Mouse (Mus musculus): Measurements from ENCODE around the gene Arfgap1. TPM values are rescaled to one million over a fixed set of nuclear protein-coding genes. Genes with fewer than 3 reads are reported as not detected.

Arfgap1 gene
- polyA plus RNA-seq, 1 experiment, result 96.5 TPM

DNA sequence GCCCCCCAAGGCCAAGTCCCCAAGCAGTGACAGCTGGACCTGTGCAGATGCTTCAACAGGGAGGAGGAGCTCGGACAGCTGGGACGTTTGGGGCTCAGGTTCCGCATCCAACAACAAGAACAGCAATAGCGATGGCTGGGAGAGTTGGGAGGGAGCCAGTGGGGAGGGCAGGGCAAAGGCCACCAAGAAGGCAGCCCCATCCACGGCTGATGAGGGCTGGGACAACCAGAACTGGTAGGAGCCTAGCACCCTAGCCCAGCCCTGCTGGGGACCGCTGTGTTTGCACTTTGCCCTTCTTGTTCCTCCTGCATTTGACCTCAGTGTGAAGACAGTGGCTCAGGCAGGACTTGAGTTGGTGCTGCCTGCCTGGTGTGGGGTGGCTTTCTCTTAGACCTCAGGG is 14.1 kb downstream of the Arfgap1 start:
- no peaks in the 10 kb centered on the region for H3K4me1 ChIP-seq (ENCODE audit: control insufficient read depth, insufficient read depth, low read length)
- TF ChIP-seq POLR2A (IDR thresholded peaks at IDR 0.05; ENCODE audit: low read depth, low read length) (no peak), CTCF (IDR thresholded peaks at IDR 0.05; ENCODE audit: borderline replicate concordance, insufficient read depth, low read length) (no peak)
- H3K27ac ChIP-seq (ENCODE audit: insufficient read depth, low read length), result no peak overlapping the region
- no peak overlapping the region for H3K4me3 ChIP-seq (ENCODE audit: insufficient read depth, low read length)

DNA sequence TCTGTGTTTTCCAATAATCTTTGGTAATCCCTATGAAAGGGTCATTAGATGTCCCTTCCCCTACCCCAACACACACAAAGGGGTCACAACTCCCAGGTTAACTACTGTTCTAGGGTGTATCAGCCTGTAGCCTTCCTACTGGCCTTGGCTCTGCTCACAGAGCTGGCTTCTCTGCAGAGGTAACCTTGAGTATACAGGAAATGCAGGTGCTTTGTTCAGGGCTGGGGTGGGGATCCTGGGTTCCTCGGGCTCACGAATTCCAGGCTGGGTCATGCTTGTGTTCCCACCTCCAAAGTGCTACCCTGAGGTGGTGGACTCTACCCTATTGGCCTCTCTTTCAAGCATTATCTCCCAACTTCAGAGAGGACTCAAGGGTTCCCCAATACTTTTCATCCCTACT is 18.6 kb downstream of the Arfgap1 start:
- no peaks in the 10 kb centered on the region for H3K4me1 ChIP-seq (ENCODE audit: control insufficient read depth, insufficient read depth, low read length)
- no peak overlapping the region for H3K27ac ChIP-seq (ENCODE audit: insufficient read depth, low read length)
- TF ChIP-seq POLR2A (IDR thresholded peaks at IDR 0.05; ENCODE audit: low read depth, low read length) (no peak), CTCF (IDR thresholded peaks at IDR 0.05; ENCODE audit: borderline replicate concordance, insufficient read depth, low read length) (no peak)
- H3K4me3 ChIP-seq (ENCODE audit: insufficient read depth, low read length), result no peak overlapping the region

GRCm38 (mm10) chr2:180986449-180986848 is 19.4 kb downstream of the Arfgap1 start, which contains the start of gene Col20a1:
TSS of gene Col20a1 (plus strand) at chr2:180986535.
- H3K4me1 ChIP-seq (ENCODE audit: control insufficient read depth, insufficient read depth, low read length), result no peaks in the 10 kb centered on the region
- no peak within 1 kb of the TSS for H3K27ac ChIP-seq (ENCODE audit: insufficient read depth, low read length)
- TF ChIP-seq CTCF (IDR thresholded peaks at IDR 0.05; ENCODE audit: borderline replicate concordance, insufficient read depth, low read length) (no peak), POLR2A (IDR thresholded peaks at IDR 0.05; ENCODE audit: low read depth, low read length) (peak; percentile 54)
- no peak within 1 kb of the TSS for H3K4me3 ChIP-seq (ENCODE audit: insufficient read depth, low read length)

GRCm38 (mm10) chr2:180987001-180987400 is 20.0 kb downstream of the Arfgap1 start:
- Histone ChIP-seq H3K4me1 (ENCODE audit: control insufficient read depth, insufficient read depth, low read length) (no peaks in the 10 kb centered on the region), H3K27ac (ENCODE audit: insufficient read depth, low read length) (no peak overlapping the region), H3K4me3 (ENCODE audit: insufficient read depth, low read length) (no peak overlapping the region)
- no peak for TF ChIP-seq POLR2A (IDR thresholded peaks at IDR 0.05; ENCODE audit: low read depth, low read length)
- no peak for TF ChIP-seq CTCF (IDR thresholded peaks at IDR 0.05; ENCODE audit: borderline replicate concordance, insufficient read depth, low read length)

GRCm38 (mm10) chr2:180987432-180988030 is 20.5 kb downstream of the Arfgap1 start:
- peak; percentile 23; the same call in 1 of the 2 replicates for TF ChIP-seq POLR2A (IDR thresholded peaks at IDR 0.05; ENCODE audit: low read depth, low read length)
- no peak for TF ChIP-seq CTCF (IDR thresholded peaks at IDR 0.05; ENCODE audit: borderline replicate concordance, insufficient read depth, low read length)
- H3K4me1 ChIP-seq (ENCODE audit: control insufficient read depth, insufficient read depth, low read length), result no peaks in the 10 kb centered on the region
- H3K4me3 ChIP-seq (ENCODE audit: insufficient read depth, low read length), result no peak overlapping the region
- H3K27ac ChIP-seq (ENCODE audit: insufficient read depth, low read length), result no peak overlapping the region

- H3K4me1 ChIP-seq (ENCODE audit: control insufficient read depth, insufficient read depth, low read length), result no peaks in the 10 kb centered on the region
- H3K27ac ChIP-seq (ENCODE audit: insufficient read depth, low read length), result no peak overlapping the region
- no peak; the same call in none of the 2 replicates for TF ChIP-seq POLR2A (IDR thresholded peaks at IDR 0.05; ENCODE audit: low read depth, low read length)
- TF ChIP-seq CTCF (IDR thresholded peaks at IDR 0.05; ENCODE audit: borderline replicate concordance, insufficient read depth, low read length), result no peak
- H3K4me3 ChIP-seq (ENCODE audit: insufficient read depth, low read length), result no peak overlapping the region
Observed at GRCm38 (mm10) chr2:180988347-180988913, 21.4 kb downstream of the Arfgap1 start.

DNA sequence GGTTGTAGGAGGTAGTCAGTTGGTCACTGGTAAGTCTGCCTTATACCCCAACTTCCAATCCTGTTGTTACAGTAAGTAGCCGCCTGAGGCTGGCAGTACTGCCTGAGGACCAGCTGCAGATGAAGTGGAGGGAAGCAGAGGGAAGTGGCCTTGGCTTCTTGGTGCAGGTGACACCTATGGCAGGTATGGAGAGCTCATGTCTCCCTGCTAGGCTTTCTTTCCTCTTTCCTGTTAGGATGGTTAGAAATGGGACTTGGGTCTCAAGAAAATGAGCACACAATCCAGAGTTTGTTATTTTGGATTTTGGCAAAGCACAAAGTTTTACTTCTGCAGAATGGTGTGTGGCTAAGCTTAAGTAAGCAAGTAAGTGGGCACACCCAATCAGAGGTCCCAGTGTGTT is 21.9 kb downstream of the Arfgap1 start:
- H3K27ac ChIP-seq (ENCODE audit: insufficient read depth, low read length), result no peak overlapping the region
- no peaks in the 10 kb centered on the region for H3K4me1 ChIP-seq (ENCODE audit: control insufficient read depth, insufficient read depth, low read length)
- peak; percentile 11; the same call in 1 of the 2 replicates for TF ChIP-seq POLR2A (IDR thresholded peaks at IDR 0.05; ENCODE audit: low read depth, low read length)
- TF ChIP-seq CTCF (IDR thresholded peaks at IDR 0.05; ENCODE audit: borderline replicate concordance, insufficient read depth, low read length), result no peak
- H3K4me3 ChIP-seq (ENCODE audit: insufficient read depth, low read length), result no peak overlapping the region

GRCm38 (mm10) chr2:180990347-180990746 is 23.3 kb downstream of the Arfgap1 start:
- H3K27ac ChIP-seq (ENCODE audit: insufficient read depth, low read length), result no peak overlapping the region

GRCm38 (mm10) chr2:180994360-180994759 is 27.3 kb downstream of the Arfgap1 start:
- TF ChIP-seq CTCF (IDR thresholded peaks at IDR 0.05; ENCODE audit: borderline replicate concordance, insufficient read depth, low read length), result no peak
- no peak for TF ChIP-seq POLR2A (IDR thresholded peaks at IDR 0.05; ENCODE audit: low read depth, low read length)
- Histone ChIP-seq H3K27ac (ENCODE audit: insufficient read depth, low read length) (no peak overlapping the region), H3K4me3 (ENCODE audit: insufficient read depth, low read length) (no peak overlapping the region), H3K4me1 (ENCODE audit: control insufficient read depth, insufficient read depth, low read length) (no peaks in the 10 kb centered on the region)

More at GRCm38 (mm10) chr2:180990347-180990746, 23.3 kb downstream of the Arfgap1 start:
- no peak for TF ChIP-seq POLR2A (IDR thresholded peaks at IDR 0.05; ENCODE audit: low read depth, low read length)
- TF ChIP-seq CTCF (IDR thresholded peaks at IDR 0.05; ENCODE audit: borderline replicate concordance, insufficient read depth, low read length), result no peak
- H3K4me3 ChIP-seq (ENCODE audit: insufficient read depth, low read length), result no peak overlapping the region
- H3K4me1 ChIP-seq (ENCODE audit: control insufficient read depth, insufficient read depth, low read length), result no peaks in the 10 kb centered on the region

- TF ChIP-seq CTCF (IDR thresholded peaks at IDR 0.05; ENCODE audit: borderline replicate concordance, insufficient read depth, low read length) (no peak), POLR2A (IDR thresholded peaks at IDR 0.05; ENCODE audit: low read depth, low read length) (no peak)
- Histone ChIP-seq H3K27ac (ENCODE audit: insufficient read depth, low read length) (no peak overlapping the region), H3K4me1 (ENCODE audit: control insufficient read depth, insufficient read depth, low read length) (no peaks in the 10 kb centered on the region), H3K4me3 (ENCODE audit: insufficient read depth, low read length) (no peak overlapping the region)
Observed at GRCm38 (mm10) chr2:180995457-180995856, 28.4 kb downstream of the Arfgap1 start.
